Mouse (Mus musculus): ENCODE data around the gene Clip2. TPM values are rescaled to one million over a fixed set of nuclear protein-coding genes. Genes with fewer than 3 reads are reported as not detected.

The Clip2 gene
- 100 to 1,000 TPM; 113 to 116 TPM for total RNA-seq (2021)
- long read RNA-seq, experiment 1, full-length matches to known transcripts = 14 of 28 reads
- long read RNA-seq, experiment 1, partial matches to known transcripts = 8 of 28 reads
- long read RNA-seq, experiment 1, other reads (novel, unspliced or antisense) = 6 of 28 reads
- long read RNA-seq, experiment 2, full-length matches to known transcripts = 13 of 25 reads
- long read RNA-seq, experiment 2, partial matches to known transcripts = 6 of 25 reads
- long read RNA-seq, experiment 2, other reads (novel, unspliced or antisense) = 6 of 25 reads

GRCm38 (mm10) chr5:134552110-134552972 lies at the start of gene Clip2:
Gene Clip2, minus strand, starts transcription at chr5:134552434.
- intact Hi-C loops (cut with DNase I) = loop anchor here (2.0 kb wide), 1 partner anchor 18 kb away; no protein-coding TSS in a partner anchor

GRCm38 (mm10) chr5:134597711-134598110 lies 45.5 kb upstream of the Clip2 start:
- no peak for DNase-seq (ENCODE audit: low spot score in 2 of 2)
- intact Hi-C loops (cut with DNase I) = no loop called here

More at GRCm38 (mm10) chr5:134552110-134552972, at the start of gene Clip2:
- DNase-seq (ENCODE audit: low spot score in 2 of 2) = peak; percentile 99

GRCm38 (mm10) chr5:134593093-134593492 lies 40.9 kb upstream of the Clip2 start:
- DNase-seq (ENCODE audit: low spot score in 2 of 2) = no peak
- intact Hi-C loops (cut with DNase I) = no loop called here

- DNase-seq (ENCODE audit: low spot score in 2 of 2) = no peak
- intact Hi-C loops (cut with DNase I) = no loop called here
Observed at GRCm38 (mm10) chr5:134592026-134592581, 39.9 kb upstream of the Clip2 start.

- intact Hi-C loops (cut with DNase I) = no loop called here
- DNase-seq (ENCODE audit: low spot score in 2 of 2) = no peak
Observed at GRCm38 (mm10) chr5:134589900-134590299, 37.7 kb upstream of the Clip2 start.

GRCm38 (mm10) chr5:134584798-134585197 lies 32.6 kb upstream of the Clip2 start:
- intact Hi-C loops (cut with DNase I) = loop anchor here (5.0 kb wide), 1 partner anchor 77 kb away; no protein-coding TSS in a partner anchor
- no peak for DNase-seq (ENCODE audit: low spot score in 2 of 2)

GRCm38 (mm10) chr5:134583884-134584213 lies 31.6 kb upstream of the Clip2 start:
- intact Hi-C loops (cut with DNase I) = loop anchor here (2.0 to 5.0 kb wide), 2 partner anchors 77 to 89 kb away; no protein-coding TSS in a partner anchor
- DNase-seq (ENCODE audit: low spot score in 2 of 2) = no peak

GRCm38 (mm10) chr5:134583006-134583883 lies 31.0 kb upstream of the Clip2 start:
- DNase-seq (ENCODE audit: low spot score in 2 of 2) = no peak
- intact Hi-C loops (cut with DNase I) = loop anchor here (2.0 to 5.0 kb wide), 2 partner anchors 76 to 88 kb away; no protein-coding TSS in a partner anchor

- peak; percentile 96 to 99 for DNase-seq (ENCODE audit: low spot score in 2 of 2)
- intact Hi-C loops (cut with DNase I) = loop anchor here (2.0 to 5.0 kb wide), 2 partner anchors 75 to 88 kb away; no protein-coding TSS in a partner anchor
Observed at GRCm38 (mm10) chr5:134582221-134582907, 30.1 kb upstream of the Clip2 start.

- DNase-seq (ENCODE audit: low spot score in 2 of 2) = no peak
- intact Hi-C loops (cut with DNase I) = loop anchor here (5.0 kb wide), 1 partner anchor 74 kb away; no protein-coding TSS in a partner anchor
Observed at GRCm38 (mm10) chr5:134581146-134581545, 28.9 kb upstream of the Clip2 start, which contains the start of gene Rfc2. Gene Rfc2, plus strand, starts transcription at chr5:134581366.

GRCm38 (mm10) chr5:134579135-134579534 lies 26.9 kb upstream of the Clip2 start:
- no peak for DNase-seq (ENCODE audit: low spot score in 2 of 2)
- intact Hi-C loops (cut with DNase I) = no loop called here

- intact Hi-C loops (cut with DNase I) = no loop called here
- DNase-seq (ENCODE audit: low spot score in 2 of 2) = no peak
Observed at GRCm38 (mm10) chr5:134577534-134577933, 25.3 kb upstream of the Clip2 start.

- DNase-seq (ENCODE audit: low spot score in 2 of 2) = no peak
Observed at GRCm38 (mm10) chr5:134576517-134577220, 24.4 kb upstream of the Clip2 start.

GRCm38 (mm10) chr5:134575833-134576232 lies 23.6 kb upstream of the Clip2 start:
- no peak for DNase-seq (ENCODE audit: low spot score in 2 of 2)
- intact Hi-C loops (cut with DNase I) = no loop called here

More at GRCm38 (mm10) chr5:134576517-134577220, 24.4 kb upstream of the Clip2 start:
- intact Hi-C loops (cut with DNase I) = no loop called here

- no peak for DNase-seq (ENCODE audit: low spot score in 2 of 2)
- intact Hi-C loops (cut with DNase I) = no loop called here
Observed at GRCm38 (mm10) chr5:134572508-134573214, 20.4 kb upstream of the Clip2 start.

GRCm38 (mm10) chr5:134571730-134572507 lies 19.7 kb upstream of the Clip2 start:
- intact Hi-C loops (cut with DNase I) = loop anchor here (2.0 kb wide), 1 partner anchor 19 kb away; the partner anchor contains the start of gene Clip2
- DNase-seq (ENCODE audit: low spot score in 2 of 2) = peak in 1 of 2 experiments; percentile 40
